Mouse (Mus musculus) neural tube, embryonic 11.5 days (tissue): ENCODE measurements around the gene Cenpl. TPM values are rescaled to one million over a fixed set of nuclear protein-coding genes. Genes with fewer than 3 reads are reported as not detected.

Experiments
- ATAC-seq: fragments of 200-750 bp; cut with Nextera tagmentation; 2 replicates; pipeline ENCODE4 v1.8.0; 2017; ENCODE audit warnings: moderate number of reproducible peaks, mild to moderate bottlenecking, moderate TSS enrichment, moderate library complexity; ENCODE audit not compliant: insufficient read depth, low FRiP score, low TSS enrichment
- DNase-seq: peaks from one replicate; pipeline ENCODE4 v3.0.0-alpha.2; 2015; ENCODE audit warnings: low spot score
- H3K27ac ChIP-seq: fragments of 300-500 bp; sonication (generic); 2 replicates; pipeline ENCODE4 v1.5.1; 2014; ENCODE audit warnings: low read depth, mild to moderate bottlenecking, low read length
- H3K27me3 ChIP-seq: fragments of 300-500 bp; sonication (generic); 2 replicates; pipeline ENCODE4 v1.6.1; 2014; ENCODE audit warnings: mild to moderate bottlenecking, low read length, mixed read lengths; ENCODE audit not compliant: control insufficient read depth, insufficient read depth
- H3K36me3 ChIP-seq: fragments of 300-500 bp; sonication (generic); 2 replicates; pipeline ENCODE4 v1.6.1; 2014; ENCODE audit warnings: mild to moderate bottlenecking, low read length, moderate library complexity, mixed read lengths; ENCODE audit not compliant: control insufficient read depth, insufficient read depth
- H3K4me1 ChIP-seq: fragments of 300-500 bp; sonication (generic); 2 replicates; pipeline ENCODE4 v1.6.1; 2014; ENCODE audit warnings: low read length, mixed read lengths; ENCODE audit not compliant: control insufficient read depth, insufficient read depth
- H3K4me2 ChIP-seq: fragments of 300-500 bp; sonication (generic); 2 replicates; pipeline ENCODE4 v1.6.1; 2014; ENCODE audit warnings: low read depth, mild to moderate bottlenecking, moderate library complexity
- H3K4me3 ChIP-seq: fragments of 300-500 bp; sonication (generic); 2 replicates; pipeline ENCODE4 v1.5.1; 2014; ENCODE audit warnings: low read depth, low read length
- H3K9ac ChIP-seq: fragments of 300-500 bp; sonication (generic); 2 replicates; pipeline ENCODE4 v1.6.1; 2014; ENCODE audit warnings: mild to moderate bottlenecking, low read length
- H3K9me3 ChIP-seq: fragments of 300-500 bp; sonication (generic); 2 replicates; pipeline ENCODE4 v1.6.1; 2016; ENCODE audit warnings: low read length; ENCODE audit not compliant: control insufficient read depth
- WGBS: fragments of 180-500 bp; shearing (Covaris S2); extraction: QIAGEN DNeasy Blood & Tissue Kit; methylation state at CpG from one replicate; pipeline ENCODE4 v1.1.7; 2014; 5-methylcytosine and 5-hydroxymethylcytosine counted together
- polyA plus RNA-seq: library from polyadenylated mRNA; unstranded; fragments of >200 nt; fragmentation: Nextera tagmentation; extraction: Ambion mirVana; gene quantifications from 2 replicates; pipeline ENCODE4 v1.2.1, GENCODE M21; 2014

The Cenpl gene
- polyA plus RNA-seq, 1 experiment from 2014 or later, result 37.8 TPM

DNA sequence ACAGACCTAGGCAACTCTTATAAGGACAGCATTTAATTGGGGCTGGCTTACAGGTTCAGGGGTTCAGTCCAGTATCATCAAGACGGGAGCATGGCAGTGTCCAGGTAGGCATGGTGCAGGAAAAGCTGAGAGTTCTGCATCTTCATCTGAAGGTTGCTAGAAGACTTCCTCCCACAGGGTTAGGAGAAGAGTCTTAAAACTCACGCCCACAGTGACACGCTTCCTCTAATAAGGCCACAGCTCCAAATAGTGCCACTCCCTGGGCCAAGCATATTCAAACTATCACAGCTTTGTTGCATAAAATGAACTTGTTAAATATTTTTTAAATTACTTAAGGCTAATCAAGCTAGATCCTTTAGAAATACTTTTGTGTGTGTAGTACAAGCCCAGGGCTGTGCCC is 6.7 kb downstream of the Cenpl start:
- DNase-seq (no peak), ATAC-seq (no peak)
- Histone ChIP-seq H3K4me2 (no peak overlapping the region), H3K27ac (no peak overlapping the region), H3K9me3 (no peaks in the 10 kb centered on the region), H3K36me3 (no peaks in the 10 kb centered on the region), H3K9ac (no peak overlapping the region), H3K27me3 (no peaks in the 10 kb centered on the region), H3K4me3 (no peak overlapping the region), H3K4me1 (peaks cover 9% of the 10 kb centered on the region)
- 94% methylated on average over 3 of the region's 3 CpGs for WGBS

DNA sequence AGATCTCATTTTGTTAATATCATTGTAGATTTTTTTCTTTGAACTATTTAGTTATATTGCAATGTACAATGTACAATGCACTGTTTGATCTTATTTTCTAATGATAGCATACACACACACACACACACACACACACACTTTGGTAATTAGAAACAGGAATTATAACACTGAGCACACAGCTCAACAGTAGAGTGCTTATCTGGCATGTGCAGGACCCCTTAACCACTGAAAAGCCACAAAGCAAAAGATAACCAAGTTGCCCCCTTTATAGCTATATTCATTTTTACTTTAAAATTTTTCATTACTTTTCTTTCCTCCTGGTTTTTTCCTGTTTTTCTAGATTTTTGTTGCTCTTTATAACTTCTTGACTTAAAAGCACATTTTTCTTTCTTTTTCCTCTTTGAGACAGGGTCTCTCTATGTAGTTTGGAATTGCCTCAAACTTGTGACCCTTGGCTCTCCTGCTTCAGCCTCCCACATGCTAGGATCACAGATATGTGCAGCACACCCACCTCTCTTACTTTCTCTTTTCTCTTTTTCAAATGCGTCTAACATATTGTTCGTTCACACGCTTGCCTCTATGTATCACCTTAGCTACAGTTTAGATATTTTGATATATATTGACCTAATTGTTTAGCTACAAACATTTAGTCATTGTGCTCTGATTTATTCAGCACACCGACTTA is 29.4 kb downstream of the Cenpl start:
- WGBS, result 92% methylated on average over 4 of the region's 4 CpGs
- H3K27me3 ChIP-seq, result no peaks in the 10 kb centered on the region
- ATAC-seq (no peak), DNase-seq (no peak)
- H3K9me3 ChIP-seq, result no peaks in the 10 kb centered on the region
- no peak overlapping the region for H3K4me3 ChIP-seq
- no peak overlapping the region for H3K9ac ChIP-seq
- H3K36me3 ChIP-seq, result peaks cover 6% of the 10 kb centered on the region
- no peak overlapping the region for H3K4me2 ChIP-seq
- no peak overlapping the region for H3K27ac ChIP-seq
- H3K4me1 ChIP-seq, result no peaks in the 10 kb centered on the region

DNA sequence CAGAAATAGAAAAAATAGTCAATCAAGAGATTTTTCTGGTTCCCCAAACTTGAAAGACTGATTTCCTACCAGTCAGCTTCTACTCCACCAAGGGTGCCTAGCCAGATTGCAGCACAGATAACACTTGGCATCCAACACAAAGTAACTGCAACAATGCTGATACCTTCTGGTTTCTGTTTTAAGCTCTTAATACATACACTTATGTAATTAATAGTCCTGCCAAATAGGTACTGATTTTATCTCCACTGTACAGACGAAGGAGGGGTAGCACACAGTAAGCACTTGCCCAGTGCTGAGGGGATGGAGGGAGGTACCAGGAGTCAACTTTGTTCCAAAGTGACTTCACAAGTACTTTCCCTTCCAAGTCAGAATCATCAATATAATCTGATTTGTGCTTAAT is 33.3 kb downstream of the Cenpl start:
- Histone ChIP-seq H3K27ac (no peak overlapping the region), H3K36me3 (peaks cover 4% of the 10 kb centered on the region; the same call in 1 of the 2 replicates), H3K4me2 (no peak overlapping the region), H3K4me3 (no peak overlapping the region), H3K9ac (no peak overlapping the region), H3K9me3 (no peaks in the 10 kb centered on the region), H3K27me3 (no peaks in the 10 kb centered on the region), H3K4me1 (no peaks in the 10 kb centered on the region)
- DNase-seq (no peak), ATAC-seq (no peak)
- 79% methylated on average over 1 of the region's 1 CpGs for WGBS

DNA sequence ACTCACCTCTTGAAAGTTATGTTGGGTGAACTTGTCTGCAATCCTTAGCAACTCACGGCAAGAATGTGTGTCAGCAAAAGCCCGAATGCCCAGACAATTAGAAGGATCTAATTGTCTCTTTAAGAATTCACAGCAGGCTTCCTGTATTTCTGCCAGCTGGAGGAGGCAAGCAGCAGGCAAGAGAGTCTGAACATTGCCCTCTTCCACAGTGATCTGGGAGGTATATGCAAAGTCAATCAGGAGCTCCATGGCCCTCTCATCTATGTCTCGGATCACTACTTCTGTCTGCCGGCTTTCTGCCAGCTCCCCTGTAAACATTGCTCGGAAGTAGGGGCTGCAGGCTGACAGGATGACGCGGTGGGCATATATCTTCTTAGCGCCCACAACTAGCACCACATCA is 38.7 kb downstream of the Cenpl start:
- no peak overlapping the region for H3K4me2 ChIP-seq
- no peaks in the 10 kb centered on the region for H3K4me1 ChIP-seq
- no peak overlapping the region for H3K4me3 ChIP-seq
- DNase-seq (no peak), ATAC-seq (no peak)
- peaks cover 3% of the 10 kb centered on the region; the same call in 1 of the 2 replicates for H3K36me3 ChIP-seq
- H3K9me3 ChIP-seq, result no peaks in the 10 kb centered on the region
- 92% methylated on average over 8 of the region's 8 CpGs for WGBS
- H3K27ac ChIP-seq, result no peak overlapping the region
- no peaks in the 10 kb centered on the region for H3K27me3 ChIP-seq
- no peak overlapping the region for H3K9ac ChIP-seq

DNA sequence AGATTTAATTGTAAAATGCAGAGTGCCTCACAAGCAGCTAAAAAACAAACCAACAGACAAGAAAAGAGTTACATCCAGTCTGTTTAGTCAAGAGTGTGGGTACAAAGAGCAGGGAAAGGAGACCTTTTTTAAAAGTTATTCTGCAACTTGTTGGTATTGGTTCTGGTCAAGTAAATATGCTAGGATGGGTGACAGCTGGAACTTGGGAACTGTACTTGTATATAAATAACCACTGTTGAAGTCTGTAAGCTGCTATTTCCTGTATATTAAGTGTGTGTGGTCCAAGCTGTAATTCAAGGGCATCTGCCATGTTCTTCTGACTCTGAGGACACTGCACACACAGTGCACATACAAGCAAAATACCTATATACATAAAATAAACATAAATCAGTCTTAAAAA is 44.1 kb downstream of the Cenpl start:
- Histone ChIP-seq H3K27me3 (no peaks in the 10 kb centered on the region), H3K9me3 (no peaks in the 10 kb centered on the region), H3K4me2 (no peak overlapping the region), H3K4me1 (no peaks in the 10 kb centered on the region), H3K4me3 (no peak overlapping the region), H3K9ac (no peak overlapping the region), H3K36me3 (no peaks in the 10 kb centered on the region), H3K27ac (no peak overlapping the region)
- no peak for ATAC-seq
- no peak for DNase-seq

DNA sequence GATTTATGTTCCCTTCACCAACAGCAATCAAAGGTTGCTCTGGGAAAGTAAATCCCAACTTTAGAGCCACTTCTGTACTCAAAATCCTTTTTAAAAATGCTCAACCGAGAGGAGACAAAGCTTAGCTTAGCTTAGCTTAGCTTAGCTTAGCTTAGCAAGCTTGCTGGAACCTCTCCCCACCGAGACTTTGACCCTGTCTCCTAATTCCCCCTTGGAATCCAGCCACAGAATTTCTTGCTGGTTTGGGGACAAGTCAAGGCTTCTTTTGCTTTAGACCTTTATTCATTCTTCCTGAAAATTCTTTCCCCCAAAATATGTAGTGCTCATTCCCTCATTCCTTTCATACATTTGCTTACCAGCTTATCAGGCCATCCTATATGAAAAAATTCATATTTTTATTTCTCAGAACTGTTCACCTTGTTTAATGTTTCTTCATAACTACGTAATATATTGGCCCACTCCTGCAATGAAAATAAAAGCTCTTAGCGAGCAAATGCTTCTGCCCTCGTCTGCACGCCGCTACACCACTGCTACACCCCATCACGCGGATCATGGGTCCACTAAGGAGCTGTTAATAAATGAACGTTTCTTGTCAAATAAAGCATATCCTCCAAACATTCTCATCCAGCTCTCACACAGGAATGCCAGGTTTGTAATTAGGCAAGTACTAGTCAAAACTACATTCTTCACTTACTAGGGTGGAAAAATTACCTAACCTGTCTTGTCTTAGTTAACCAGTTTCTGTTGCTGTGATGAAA is 52.3 kb downstream of the Cenpl start:
- Histone ChIP-seq H3K9ac (no peak overlapping the region), H3K4me2 (no peak overlapping the region), H3K9me3 (no peaks in the 10 kb centered on the region), H3K36me3 (no peaks in the 10 kb centered on the region), H3K27me3 (no peaks in the 10 kb centered on the region), H3K4me1 (no peaks in the 10 kb centered on the region), H3K27ac (no peak overlapping the region), H3K4me3 (no peak overlapping the region)
- WGBS, result 91% methylated on average over 10 of the region's 10 CpGs
- ATAC-seq (no peak), DNase-seq (no peak)

DNA sequence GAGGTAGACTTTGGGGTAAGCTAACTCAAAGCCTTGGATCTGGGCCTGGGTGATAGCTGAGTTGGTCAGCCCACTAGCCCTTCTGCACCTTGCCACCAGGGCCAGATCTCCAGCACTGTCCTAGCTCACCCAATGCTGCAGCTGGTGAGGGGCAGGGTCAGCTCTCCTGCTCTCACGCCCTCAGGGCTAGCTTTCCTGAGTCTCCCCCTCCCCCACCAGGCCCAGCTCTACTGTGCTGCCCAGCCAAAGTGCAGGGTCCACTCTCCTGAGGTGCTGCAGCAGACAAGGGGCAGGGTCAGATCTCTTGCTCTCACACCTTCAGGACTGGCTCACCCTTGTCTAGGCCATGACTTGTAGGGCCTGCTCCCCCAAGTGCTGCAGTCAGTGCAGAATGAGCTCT is 55.9 kb downstream of the Cenpl start:
- Histone ChIP-seq H3K27ac (no peak overlapping the region), H3K4me2 (no peak overlapping the region), H3K9ac (no peak overlapping the region), H3K4me3 (no peak overlapping the region), H3K36me3 (no peaks in the 10 kb centered on the region), H3K27me3 (no peaks in the 10 kb centered on the region), H3K4me1 (peaks cover 4% of the 10 kb centered on the region; the same call in 1 of the 2 replicates), H3K9me3 (no peaks in the 10 kb centered on the region)
- WGBS, result 62% methylated on average over 1 of the region's 1 CpGs
- ATAC-seq (no peak), DNase-seq (no peak)

DNA sequence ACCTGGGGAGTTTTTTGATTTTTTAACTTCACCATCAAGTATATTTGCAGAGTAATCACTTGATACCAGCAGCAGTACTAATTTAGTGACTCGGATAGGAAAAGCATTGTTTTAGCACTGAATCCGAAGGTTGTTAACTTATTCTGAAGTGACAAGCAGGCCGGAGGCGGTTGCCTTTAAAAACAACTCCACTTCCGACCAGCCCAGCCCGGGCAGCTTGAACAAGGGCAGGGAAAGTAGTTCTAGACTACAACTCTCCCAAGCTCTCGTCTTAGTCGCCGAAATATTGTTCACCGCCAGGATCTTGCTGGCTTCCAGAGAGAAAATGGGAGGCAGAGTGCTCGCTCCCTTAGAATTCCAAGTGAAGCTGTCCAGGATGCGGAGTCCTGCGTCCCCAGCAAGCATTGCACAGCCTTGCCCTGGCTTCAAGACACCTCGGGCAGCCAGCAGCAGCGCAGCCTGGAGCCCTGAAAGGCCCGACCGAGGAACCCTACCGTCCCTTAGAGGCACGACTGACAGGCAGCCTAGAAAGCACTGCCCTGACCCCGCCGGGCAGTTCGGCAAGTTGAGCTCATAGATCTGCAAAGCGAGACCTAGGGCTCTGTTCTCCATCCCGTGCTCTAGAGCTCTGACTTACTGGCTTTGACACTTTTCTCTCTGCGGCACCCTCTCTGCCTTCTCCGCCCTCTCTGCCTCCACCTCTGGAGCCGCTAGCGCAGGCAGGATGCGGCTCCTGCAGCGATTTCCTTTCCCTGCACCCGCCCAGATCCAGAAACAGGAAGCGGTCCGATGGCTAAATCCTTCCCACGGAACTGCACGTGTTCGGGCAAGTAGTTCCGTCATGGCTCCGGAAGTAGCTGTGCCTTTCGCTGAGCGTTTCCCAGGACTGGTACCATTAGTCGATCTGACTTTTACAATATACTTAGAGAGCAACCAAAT is 60.5 kb downstream of the Cenpl start, which contains the start of gene Klhl20:
Gene Klhl20, minus strand, starts transcription at position 786 of the 939 bp plus-strand sequence.
- Histone ChIP-seq H3K9me3 (no peaks in the 10 kb centered on the region), H3K27ac (peak within 1 kb of the TSS; percentile 54; the same call in 1 of the 2 replicates), H3K4me2 (peak within 1 kb of the TSS; percentile 86), H3K9ac (peak within 1 kb of the TSS; percentile 93), H3K4me3 (peak within 1 kb of the TSS; percentile 89), H3K36me3 (no peaks in the 10 kb centered on the region), H3K27me3 (no peaks in the 10 kb centered on the region), H3K4me1 (peaks cover 4% of the 10 kb centered on the region; the same call in 1 of the 2 replicates)
- WGBS, result 3% methylated on average over 41 of the region's 41 CpGs
- ATAC-seq (peak; percentile 93), DNase-seq (peak; percentile 95)
